29 mouse cellular contexts compared by ENCODE assay signal in genomic region chr10:26388656-26389055, GRCm38 (mm10).
"Had no signal": no experiment of that assay in that cellular context is flagged by ENCODE, and none has a peak within 500 bp of the region (broad histone marks: within the 10 kb centered on the region; RNA-seq: fewer than 3 reads in every experiment).

No protein-coding gene starts in this region.

- H3K9ac ChIP-seq: embryonic facial prominence, embryonic 12.5 days; embryonic facial prominence, embryonic 13.5 days; embryonic facial prominence, embryonic 15.5 days; forebrain, embryonic 12.5 days; forebrain, embryonic 13.5 days; forebrain, embryonic 15.5 days; forebrain, postnatal 0 days had no signal

- H3K4me3 ChIP-seq: embryonic facial prominence, embryonic 10.5 days; embryonic facial prominence, embryonic 12.5 days; embryonic facial prominence, embryonic 13.5 days; embryonic facial prominence, embryonic 15.5 days; erythroblast, embryonic 14.5 days; forebrain, embryonic 10.5 days; forebrain, embryonic 12.5 days; forebrain, embryonic 13.5 days; forebrain, embryonic 15.5 days; gastrocnemius, adult 2 months; heart, adult 2 months had no signal

- H3K9me3 ChIP-seq: embryonic facial prominence, embryonic 10.5 days; embryonic facial prominence, embryonic 12.5 days; embryonic facial prominence, embryonic 13.5 days; embryonic facial prominence, embryonic 15.5 days; forebrain, embryonic 10.5 days; forebrain, embryonic 12.5 days; forebrain, embryonic 13.5 days; forebrain, embryonic 15.5 days had no signal

- DNase-seq: cerebellum, adult 2 months; cerebellum, adult 8-10 months; cerebellum, adult 9-10 months; cerebellum, adult 9-11 months; cerebellum, postnatal 10 days; cerebellum, postnatal 14 days; cerebellum, postnatal 25 days; cerebellum, postnatal 36 days; embryo, embryonic 11 days; forebrain, postnatal 0 days; gastrocnemius, adult 2 months; gastrocnemius, postnatal 10 days; gastrocnemius, postnatal 14 days; gastrocnemius, postnatal 25 days; gastrocnemius, postnatal 36 days; heart, adult 11 months; heart, adult 18-20 months; heart, adult 2 months had no signal

- H3K27ac ChIP-seq: embryonic facial prominence, embryonic 10.5 days; embryonic facial prominence, embryonic 12.5 days; embryonic facial prominence, embryonic 13.5 days; embryonic facial prominence, embryonic 15.5 days; forebrain, embryonic 10.5 days; forebrain, embryonic 12.5 days; forebrain, embryonic 13.5 days; forebrain, embryonic 15.5 days; gastrocnemius, adult 2 months; heart, adult 2 months had no signal

- ATAC-seq: forebrain, embryonic 13.5 days; forebrain, embryonic 14.5 days; forebrain, embryonic 15.5 days; forebrain, embryonic 16.5 days; forebrain, postnatal 0 days had no signal

- H3K36me3 ChIP-seq: embryonic facial prominence, embryonic 10.5 days; embryonic facial prominence, embryonic 12.5 days; embryonic facial prominence, embryonic 13.5 days; embryonic facial prominence, embryonic 15.5 days; forebrain, embryonic 10.5 days; forebrain, embryonic 12.5 days; forebrain, embryonic 15.5 days had no signal

- H3K4me2 ChIP-seq: embryonic facial prominence, embryonic 12.5 days; embryonic facial prominence, embryonic 13.5 days; embryonic facial prominence, embryonic 15.5 days; forebrain, embryonic 12.5 days; forebrain, embryonic 13.5 days; forebrain, embryonic 15.5 days had no signal

- H3K27me3 ChIP-seq: embryonic facial prominence, embryonic 12.5 days; embryonic facial prominence, embryonic 13.5 days; embryonic facial prominence, embryonic 15.5 days; forebrain, embryonic 12.5 days; forebrain, embryonic 13.5 days; forebrain, embryonic 15.5 days had no signal

- H3K4me1 ChIP-seq: embryonic facial prominence, embryonic 10.5 days; embryonic facial prominence, embryonic 12.5 days; embryonic facial prominence, embryonic 13.5 days; embryonic facial prominence, embryonic 15.5 days; forebrain, embryonic 10.5 days; forebrain, embryonic 12.5 days; forebrain, embryonic 13.5 days; forebrain, embryonic 15.5 days had no signal
